Mouse (Mus musculus) gastrocnemius, adult 8-10 months (tissue): Measurements from ENCODE around the gene Abhd14b. TPM values are rescaled to one million over a fixed set of nuclear protein-coding genes. Genes with fewer than 3 reads are reported as not detected.
A peak's percentile ranks its signal among the peaks of the same experiment; 100 is the strongest.

Source experiments
- DNase-seq, 2 experiments: peaks; one replicate each; pipeline ENCODE4 v3.0.0; 2022; ENCODE audit warnings: low spot score in 2 of 2
- total RNA-seq, 4 experiments: library from RNA; stranded (reverse); gene quantifications; 2 replicates each; pipeline ENCODE4 v1.2.4; 2022

Gene Abhd14b
- total RNA-seq, 4 experiments from 2014 or later, result 2.1 to 3.8 (median 3.3) TPM

GRCm38 (mm10) chr9:106429221-106430014 is 17.8 kb upstream of the Abhd14b start, which contains the start of gene Rpl29:
Rpl29 (plus strand) TSS chr9:106429454.
- peak; percentile 88 to 92 for DNase-seq

- DNase-seq, result no peak
These were observed 17.3 kb upstream of the Abhd14b start for GRCm38 (mm10) chr9:106430015-106430264.

GRCm38 (mm10) chr9:106433389-106433788 is 13.9 kb upstream of the Abhd14b start:
- no peak for DNase-seq

- no peak for DNase-seq
These were observed 10.7 kb upstream of the Abhd14b start for GRCm38 (mm10) chr9:106436566-106436965.

- no peak for DNase-seq
These were observed 4.6 kb upstream of the Abhd14b start for GRCm38 (mm10) chr9:106442680-106443079.

GRCm38 (mm10) chr9:106444836-106445235 is 2.4 kb upstream of the Abhd14b start:
- DNase-seq, result no peak

GRCm38 (mm10) chr9:106447951-106448350 is 692 bp downstream of the Abhd14b start:
- DNase-seq, result no peak

GRCm38 (mm10) chr9:106448498-106449031 is 1.3 kb downstream of the Abhd14b start:
- peak; percentile 85 for DNase-seq

GRCm38 (mm10) chr9:106449947-106450346 is 2.7 kb downstream of the Abhd14b start:
- DNase-seq, result no peak

- DNase-seq, result peak in 1 of 2 experiments; percentile 66
These were observed 3.4 kb downstream of the Abhd14b start for GRCm38 (mm10) chr9:106450661-106451060.

- no peak for DNase-seq
These were observed 4.0 kb downstream of the Abhd14b start for GRCm38 (mm10) chr9:106451298-106451697.

GRCm38 (mm10) chr9:106451899-106452298 is 4.6 kb downstream of the Abhd14b start:
- DNase-seq, result no peak

- DNase-seq, result no peak
These were observed 5.1 kb downstream of the Abhd14b start for GRCm38 (mm10) chr9:106452351-106452750.

- no peak for DNase-seq
These were observed 5.6 kb downstream of the Abhd14b start for GRCm38 (mm10) chr9:106452821-106453220.

- DNase-seq, result peak in 1 of 2 experiments; percentile 56
These were observed 6.2 kb downstream of the Abhd14b start, which contains the start of gene Pcbp4 for GRCm38 (mm10) chr9:106453271-106454070. Pcbp4 (plus strand) TSS chr9:106453291.

- DNase-seq, result no peak
These were observed 7.0 kb downstream of the Abhd14b start for GRCm38 (mm10) chr9:106454071-106454761.

- DNase-seq, result no peak
These were observed 7.8 kb downstream of the Abhd14b start for GRCm38 (mm10) chr9:106454888-106455681.

GRCm38 (mm10) chr9:106456325-106457162 is 9.3 kb downstream of the Abhd14b start:
- no peak for DNase-seq

GRCm38 (mm10) chr9:106457163-106457559 is 9.9 kb downstream of the Abhd14b start:
- no peak for DNase-seq

- no peak for DNase-seq
These were observed 10.7 kb downstream of the Abhd14b start for GRCm38 (mm10) chr9:106457920-106458319.
